Mouse (Mus musculus) gastrocnemius, postnatal 14 days (tissue): Measurements from ENCODE around the gene Serinc2. TPM values are rescaled to one million over a fixed set of nuclear protein-coding genes. Genes with fewer than 3 reads are reported as not detected.

Experiments
- DNase-seq: peaks from one replicate; pipeline ENCODE4 v3.0.0; 2021; ENCODE audit warnings: mixed read lengths
- intact Hi-C: fragments of 180-260 bp; cut with DNase I; formaldehyde crosslinking; loops from one replicate; pipeline ENCODE4 v1.15.1; 2025; ENCODE audit warnings: low total_unique reads
- long read RNA-seq, 2 experiments: library from polyadenylated mRNA; stranded (forward); transcript quantifications; one replicate each; pipeline ENCODE4 v2.0.0; 2021
- total RNA-seq, 2 experiments: library from RNA; stranded (reverse); gene quantifications; 2 replicates each; pipeline ENCODE4 v1.2.3; 2021

The Serinc2 gene
- 10 to 100 TPM; 53.0 to 57.0 TPM for total RNA-seq
- long read RNA-seq, experiment 1, transcript Serinc2-201 (10 exons, 1,878 nt): major isoform, 76 of 125 reads
- long read RNA-seq, experiment 1, transcript Serinc2-203 (10 exons, 1,881 nt): minor isoform, 34 of 125 reads
- long read RNA-seq, experiment 1, partial matches to known transcripts: 3 of 125 reads
- long read RNA-seq, experiment 1, other reads (novel, unspliced or antisense): 12 of 125 reads
- long read RNA-seq, experiment 2, transcript Serinc2-201 (10 exons, 1,878 nt): major isoform, 103 of 160 reads
- long read RNA-seq, experiment 2, transcript Serinc2-203 (10 exons, 1,881 nt): minor isoform, 35 of 160 reads
- long read RNA-seq, experiment 2, partial matches to known transcripts: 2 of 160 reads
- long read RNA-seq, experiment 2, other reads (novel, unspliced or antisense): 20 of 160 reads

GRCm38 (mm10) chr4:130279105-130279504 is at the start of gene Serinc2:
TSS of gene Serinc2 (minus strand) at chr4:130279205.
- no peak for DNase-seq
- intact Hi-C loops: loop anchor here (5.0 kb wide), 1 partner anchor 1873 kb away; no protein-coding TSS in a partner anchor

GRCm38 (mm10) chr4:130327366-130327765 is 48.4 kb upstream of the Serinc2 start:
- intact Hi-C loops: no loop called here
- DNase-seq: no peak

- DNase-seq: no peak
- intact Hi-C loops: no loop called here
Measured at GRCm38 (mm10) chr4:130325446-130325845, 46.4 kb upstream of the Serinc2 start.

- intact Hi-C loops: no loop called here
- DNase-seq: no peak
Measured at GRCm38 (mm10) chr4:130323607-130324006, 44.6 kb upstream of the Serinc2 start.

- intact Hi-C loops: no loop called here
- no peak for DNase-seq
Measured at GRCm38 (mm10) chr4:130323165-130323564, 44.2 kb upstream of the Serinc2 start.

- DNase-seq: no peak
- intact Hi-C loops: no loop called here
Measured at GRCm38 (mm10) chr4:130322567-130322966, 43.6 kb upstream of the Serinc2 start.

- DNase-seq: no peak
- intact Hi-C loops: no loop called here
Measured at GRCm38 (mm10) chr4:130321640-130322039, 42.6 kb upstream of the Serinc2 start.

- intact Hi-C loops: no loop called here
- no peak for DNase-seq
Measured at GRCm38 (mm10) chr4:130319564-130319963, 40.6 kb upstream of the Serinc2 start.

- intact Hi-C loops: no loop called here
- no peak for DNase-seq
Measured at GRCm38 (mm10) chr4:130318122-130318521, 39.1 kb upstream of the Serinc2 start.

- intact Hi-C loops: no loop called here
- no peak for DNase-seq
Measured at GRCm38 (mm10) chr4:130316691-130317090, 37.7 kb upstream of the Serinc2 start.

GRCm38 (mm10) chr4:130315771-130316527 is 36.9 kb upstream of the Serinc2 start:
- no peak for DNase-seq
- intact Hi-C loops: no loop called here

GRCm38 (mm10) chr4:130313552-130313951 is 34.5 kb upstream of the Serinc2 start:
- no peak for DNase-seq
- intact Hi-C loops: no loop called here

- intact Hi-C loops: no loop called here
- no peak for DNase-seq
Measured at GRCm38 (mm10) chr4:130312526-130312925, 33.5 kb upstream of the Serinc2 start.

- no peak for DNase-seq
- intact Hi-C loops: no loop called here
Measured at GRCm38 (mm10) chr4:130309254-130309653, 30.2 kb upstream of the Serinc2 start.

- intact Hi-C loops: no loop called here
- peak; percentile 68 for DNase-seq
Measured at GRCm38 (mm10) chr4:130308231-130309081, 29.5 kb upstream of the Serinc2 start, which contains the start of the genes Fabp3 and Gm10570. TSS of gene Fabp3 (plus strand) at chr4:130308595. TSS of gene Gm10570 (minus strand) at chr4:130308674.

GRCm38 (mm10) chr4:130307851-130308230 is 28.8 kb upstream of the Serinc2 start:
- intact Hi-C loops: no loop called here
- peak; percentile 42 for DNase-seq

GRCm38 (mm10) chr4:130306796-130307630 is 28.0 kb upstream of the Serinc2 start:
- intact Hi-C loops: no loop called here
- peak; percentile 59 for DNase-seq

- DNase-seq: no peak
- intact Hi-C loops: no loop called here
Measured at GRCm38 (mm10) chr4:130304746-130305145, 25.7 kb upstream of the Serinc2 start.
